Mouse (Mus musculus): Measurements from ENCODE around the gene Ifitm2. TPM values are rescaled to one million over a fixed set of nuclear protein-coding genes. Genes with fewer than 3 reads are reported as not detected.

Gene Ifitm2
- total RNA-seq, 2 experiments from 2014 or later: 42.2 to 82.6 TPM

DNA sequence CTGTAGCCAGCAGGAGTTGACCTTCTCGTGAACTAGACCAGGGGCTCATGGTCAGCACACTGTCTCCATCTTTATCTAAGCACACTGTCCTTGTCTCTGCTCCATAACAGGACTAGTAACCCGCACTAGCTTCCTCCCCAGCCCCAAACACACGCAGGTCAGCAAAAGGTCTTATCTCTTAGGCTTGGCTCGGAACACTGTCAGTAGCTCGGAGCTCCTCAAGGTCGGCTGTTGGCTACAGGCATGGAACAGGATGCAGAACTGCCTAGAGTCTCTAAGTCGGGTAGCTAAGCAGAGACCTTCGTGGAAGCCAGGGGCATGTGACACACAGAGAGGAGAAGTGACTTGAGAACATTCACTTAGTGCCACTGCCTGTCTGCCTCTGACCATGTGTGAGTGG, 7.6 kb downstream of the Ifitm2 start:
- DNase-seq: no peak
- no peak for TF ChIP-seq CTCF (IDR thresholded peaks at IDR 0.05)
- Histone ChIP-seq H3K4me3 (no peak overlapping the region), H3K27ac (peak overlapping the region; percentile 92)
- intact Hi-C loops (cut with DNase I): no loop called here

DNA sequence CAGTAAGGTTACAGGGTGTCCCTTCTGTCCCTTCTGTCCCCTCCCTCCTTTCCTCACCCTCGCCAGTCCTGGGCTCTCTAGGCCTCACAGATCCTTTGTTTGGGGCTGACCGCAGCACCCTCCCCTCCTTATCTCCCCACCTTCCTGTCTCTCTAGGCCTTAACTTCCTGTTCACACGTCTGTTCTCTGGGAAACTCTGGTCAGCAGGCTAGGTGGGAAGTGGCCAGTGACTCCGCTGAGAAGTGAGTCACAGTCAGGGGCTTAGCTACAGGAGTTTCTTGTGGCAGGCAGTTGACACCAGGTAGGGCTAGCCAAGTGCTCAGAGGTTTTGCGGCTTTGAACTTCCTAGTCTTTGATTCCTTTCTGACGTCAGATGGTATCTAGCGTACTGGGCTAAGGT, 8.8 kb downstream of the Ifitm2 start:
- Histone ChIP-seq H3K4me3 (no peak overlapping the region), H3K27ac (peak overlapping the region; percentile 92)
- no peak for TF ChIP-seq CTCF (IDR thresholded peaks at IDR 0.05)
- no peak for DNase-seq
- intact Hi-C loops (cut with DNase I): no loop called here

DNA sequence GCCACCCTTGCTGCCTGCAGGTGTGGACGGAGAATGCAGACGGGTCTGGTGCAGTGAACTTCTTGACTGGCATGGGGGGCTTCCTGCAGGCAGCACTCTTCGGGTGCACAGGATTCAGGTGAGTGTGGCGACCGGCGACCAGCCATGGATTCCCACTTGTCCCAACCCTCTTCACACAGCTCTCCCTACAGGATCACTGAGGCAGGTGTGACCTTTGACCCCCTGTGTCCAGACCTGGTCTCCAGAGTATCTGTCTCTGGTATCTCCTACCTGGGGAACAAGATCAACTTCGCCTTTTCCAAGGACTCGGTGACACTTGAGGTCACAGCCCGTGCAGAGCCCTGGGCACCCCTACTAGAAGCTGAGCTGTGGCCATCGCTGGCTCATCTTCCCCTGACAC, 9.5 kb downstream of the Ifitm2 start:
- no peak for TF ChIP-seq CTCF (IDR thresholded peaks at IDR 0.05)
- DNase-seq: no peak
- H3K27ac ChIP-seq: peak overlapping the region; percentile 92
- intact Hi-C loops (cut with DNase I): no loop called here
- no peak overlapping the region for H3K4me3 ChIP-seq

DNA sequence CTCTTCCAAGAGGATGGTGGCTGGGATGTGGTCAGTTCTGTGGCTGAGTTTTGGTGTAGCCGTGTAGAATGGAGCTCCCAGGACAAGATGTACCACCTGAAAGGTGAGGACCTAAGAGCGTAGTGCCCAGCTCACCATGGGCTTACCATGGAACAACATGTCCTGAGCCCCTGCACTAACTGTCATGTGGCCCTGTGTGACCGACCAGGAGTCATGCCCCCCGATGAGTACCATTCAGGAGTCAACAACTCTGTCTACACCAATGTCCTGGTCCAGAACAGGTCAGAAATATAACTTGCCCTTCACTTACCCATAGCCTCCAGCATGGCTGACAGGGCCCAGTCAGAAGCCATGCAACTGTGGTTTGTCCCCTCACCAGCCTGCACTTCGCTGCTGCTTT, 10.5 kb downstream of the Ifitm2 start:
- TF ChIP-seq CTCF (IDR thresholded peaks at IDR 0.05): no peak
- DNase-seq: no peak
- H3K27ac ChIP-seq: no peak overlapping the region
- intact Hi-C loops (cut with DNase I): no loop called here
- no peak overlapping the region for H3K4me3 ChIP-seq

DNA sequence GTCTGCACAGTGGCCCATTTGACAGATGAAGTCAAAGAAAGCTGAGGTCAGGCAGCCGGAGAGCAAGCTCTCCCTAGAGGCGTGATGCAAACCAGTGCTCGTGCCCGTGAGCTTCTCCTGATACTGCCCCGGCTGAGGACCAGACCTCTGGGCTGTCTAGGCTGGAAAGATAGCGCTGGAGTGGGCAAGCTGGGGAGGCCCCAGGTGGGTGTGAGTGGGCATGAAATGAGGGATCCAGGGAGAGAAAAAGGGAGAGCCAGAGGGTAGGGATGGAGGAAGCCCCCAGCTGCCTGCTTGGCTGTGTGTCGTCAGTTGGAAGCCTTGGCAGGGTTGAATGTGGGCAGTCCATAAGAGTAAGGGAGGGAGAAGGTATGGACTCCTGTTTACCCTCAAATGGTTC, 11.6 kb downstream of the Ifitm2 start:
- TF ChIP-seq CTCF (IDR thresholded peaks at IDR 0.05): no peak
- intact Hi-C loops (cut with DNase I): no loop called here
- DNase-seq: no peak

DNA sequence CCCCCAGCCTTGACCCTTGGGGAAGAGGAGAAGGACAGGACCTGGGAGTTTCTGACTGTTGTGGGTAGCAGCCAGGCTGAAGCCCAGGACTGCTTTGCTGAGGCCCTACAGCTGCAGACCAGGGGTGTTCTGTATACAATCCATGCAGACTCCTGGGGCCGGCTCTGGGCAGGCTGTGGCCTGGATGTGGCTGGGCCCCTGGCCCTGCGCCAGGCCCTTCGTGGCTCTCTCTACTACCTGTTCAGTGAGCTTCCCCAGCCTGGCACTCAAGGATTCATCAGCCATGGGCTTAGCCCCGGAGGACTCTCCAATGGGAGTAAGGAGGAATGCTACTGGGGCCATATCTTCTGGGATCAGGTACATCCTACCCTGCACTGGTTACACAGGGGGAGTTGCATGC, 12.4 kb downstream of the Ifitm2 start:
- intact Hi-C loops (cut with DNase I): no loop called here
- TF ChIP-seq CTCF (IDR thresholded peaks at IDR 0.05): no peak
- Histone ChIP-seq H3K4me3 (peak overlapping the region; percentile 80; the same call in 1 of the 2 replicates), H3K27ac (peak overlapping the region; percentile 97)
- DNase-seq: no peak

More for the DNA sequence above, 11.6 kb downstream of the Ifitm2 start:
- H3K27ac ChIP-seq: peak overlapping the region; percentile 97; the same call in 1 of the 2 replicates
- no peak overlapping the region for H3K4me3 ChIP-seq

DNA sequence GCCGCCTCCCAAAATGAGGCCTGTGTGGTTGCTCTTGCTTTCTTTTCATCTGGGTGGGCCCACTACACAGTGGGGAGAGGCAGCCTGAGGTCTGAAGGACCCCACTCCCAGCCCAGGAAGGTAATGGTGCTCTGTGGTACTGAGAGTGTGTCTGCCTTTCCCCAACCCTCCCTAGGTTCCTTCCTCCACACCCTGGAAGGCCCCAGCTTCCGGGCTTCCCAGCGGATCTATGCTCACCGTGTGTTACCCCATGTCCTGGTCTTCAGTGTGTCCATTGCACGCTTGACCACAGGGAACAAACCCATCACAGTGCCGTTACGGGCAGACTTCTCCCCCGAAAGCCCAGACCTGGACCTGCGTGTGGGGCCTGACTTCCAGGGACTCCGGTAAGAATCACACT, 13.0 kb downstream of the Ifitm2 start:
- no peak for TF ChIP-seq CTCF (IDR thresholded peaks at IDR 0.05)
- Histone ChIP-seq H3K27ac (peak overlapping the region; percentile 97), H3K4me3 (peak overlapping the region; percentile 80)
- intact Hi-C loops (cut with DNase I): no loop called here
- DNase-seq: no peak

DNA sequence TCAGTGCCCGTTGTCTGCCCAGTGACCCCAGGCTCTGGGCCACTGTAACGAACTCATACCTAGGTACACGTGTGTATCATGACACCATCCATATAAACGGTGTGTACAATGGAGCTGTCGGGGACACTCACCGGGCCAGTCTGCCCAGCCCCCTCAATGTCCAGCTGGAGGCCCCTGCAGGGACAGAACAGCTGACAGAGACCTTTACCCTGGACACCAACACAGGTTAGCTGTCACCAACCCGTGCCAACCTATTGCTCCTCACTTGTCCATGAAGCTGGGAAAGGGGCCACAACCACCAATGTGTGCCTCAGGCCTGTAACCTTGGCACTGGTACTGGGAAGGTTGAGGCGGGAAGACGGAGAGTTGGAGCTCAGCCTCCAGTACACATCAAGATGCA, 13.4 kb downstream of the Ifitm2 start:
- peak overlapping the region; percentile 97 for H3K27ac ChIP-seq
- DNase-seq: no peak
- intact Hi-C loops (cut with DNase I): no loop called here
- peak overlapping the region; percentile 80 for H3K4me3 ChIP-seq
- no peak for TF ChIP-seq CTCF (IDR thresholded peaks at IDR 0.05)

DNA sequence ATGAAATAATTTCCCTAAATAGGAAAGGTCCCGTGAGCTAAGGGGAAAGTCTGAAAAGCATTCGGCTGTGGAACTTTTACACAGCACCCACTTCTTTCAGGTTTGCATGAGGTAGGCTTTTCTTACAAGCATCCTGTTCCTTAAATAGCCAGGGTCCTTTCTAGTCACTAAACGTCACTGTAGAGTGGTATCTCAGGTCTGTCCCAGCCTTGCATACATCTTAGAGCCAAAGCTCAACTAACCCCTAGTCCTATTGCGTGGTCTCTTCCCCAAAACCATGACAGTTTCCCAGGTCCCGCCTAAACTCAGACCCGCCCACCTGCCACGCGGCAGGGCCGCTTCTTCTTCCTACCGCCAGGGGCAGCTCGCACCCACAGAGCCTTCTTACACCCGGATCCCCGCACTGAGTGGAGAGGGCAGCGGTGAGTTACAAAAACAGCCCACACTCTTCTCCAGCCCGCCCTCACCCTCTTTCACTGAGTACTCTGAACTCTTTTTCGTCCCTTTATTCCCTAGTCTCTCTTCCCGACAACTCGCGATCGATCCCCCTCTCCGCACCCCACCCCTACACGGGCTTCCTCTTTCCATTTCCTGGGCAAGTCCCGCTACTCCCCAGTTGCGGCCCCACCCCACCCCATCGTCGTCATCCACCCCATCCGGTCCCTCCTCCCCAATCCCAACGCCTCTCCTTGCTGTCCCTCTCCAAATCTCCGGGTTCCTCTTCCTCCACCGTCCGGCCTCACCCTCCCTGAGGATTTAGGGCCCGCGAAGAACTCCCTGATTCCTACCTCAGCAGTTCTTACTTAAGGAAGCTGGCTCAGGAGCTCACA, 14.3 kb downstream of the Ifitm2 start, which contains the start of gene Pgghg:
Gene Pgghg (plus strand): TSS at position 170 of the 830 bp plus-strand sequence.
- intact Hi-C loops (cut with DNase I): loop anchor here (2.0 kb wide), 1 partner anchor 69 kb away; the partner anchor contains the start of gene Ifitm3
- TF ChIP-seq CTCF (IDR thresholded peaks at IDR 0.05): peak; percentile 91
- Histone ChIP-seq H3K27ac (peak within 1 kb of the TSS; percentile 97), H3K4me3 (peak within 1 kb of the TSS; percentile 80)
- DNase-seq: peak; percentile 92

DNA sequence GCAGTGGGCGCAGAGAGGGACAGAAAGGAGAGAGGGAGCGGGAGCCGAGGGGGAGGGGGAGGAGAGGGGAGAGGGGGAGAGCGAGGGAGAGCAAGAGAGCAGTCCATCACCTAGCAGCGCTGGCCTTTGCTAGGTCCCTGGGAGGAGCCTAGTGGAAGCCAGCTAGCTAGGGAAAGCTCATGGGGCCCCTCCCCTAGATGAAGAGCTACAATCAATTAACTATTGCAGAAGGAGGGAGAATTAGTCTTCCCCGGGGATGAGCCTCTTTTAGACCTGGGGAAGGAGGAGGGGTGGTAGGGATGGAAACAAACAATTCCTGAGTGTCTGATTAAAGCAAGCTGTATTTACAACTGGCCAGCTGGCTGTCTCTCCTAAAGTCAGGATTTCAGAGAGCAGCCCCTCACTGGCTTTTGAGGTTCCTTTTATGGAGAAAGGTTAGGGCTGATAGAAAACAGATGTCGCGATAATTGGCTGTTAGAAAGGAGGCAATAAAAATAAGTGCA, 16.1 kb downstream of the Ifitm2 start:
- Histone ChIP-seq H3K4me3 (no peak overlapping the region), H3K27ac (peak overlapping the region; percentile 97)
- peak; percentile 56 for DNase-seq
- intact Hi-C loops (cut with DNase I): loop anchor here (2.0 kb wide), 1 partner anchor 71 kb away; the partner anchor contains the start of gene Ifitm3
- no peak for TF ChIP-seq CTCF (IDR thresholded peaks at IDR 0.05)

DNA sequence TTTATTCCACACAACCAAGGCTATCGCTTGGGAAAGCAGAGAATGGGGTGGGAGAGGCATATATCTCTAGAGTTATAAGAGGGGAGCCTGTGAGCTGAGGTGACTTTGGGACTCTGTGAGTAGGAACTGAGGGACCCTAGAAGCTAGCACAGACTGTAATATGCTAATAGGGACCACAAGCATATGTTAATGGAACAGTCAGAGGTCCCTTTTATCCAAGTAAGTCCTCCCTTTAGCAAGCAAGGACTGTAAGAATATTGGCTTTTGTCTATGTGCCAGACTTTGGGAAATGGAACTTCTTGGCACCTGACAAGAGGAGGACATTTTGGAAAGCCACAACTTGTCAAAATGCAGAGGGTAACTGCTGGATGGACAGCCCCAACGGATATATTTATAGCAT, 16.9 kb downstream of the Ifitm2 start:
- intact Hi-C loops (cut with DNase I): no loop called here
- Histone ChIP-seq H3K4me3 (no peak overlapping the region), H3K27ac (peak overlapping the region; percentile 97; the same call in 1 of the 2 replicates)
- no peak for DNase-seq
- no peak for TF ChIP-seq CTCF (IDR thresholded peaks at IDR 0.05)

DNA sequence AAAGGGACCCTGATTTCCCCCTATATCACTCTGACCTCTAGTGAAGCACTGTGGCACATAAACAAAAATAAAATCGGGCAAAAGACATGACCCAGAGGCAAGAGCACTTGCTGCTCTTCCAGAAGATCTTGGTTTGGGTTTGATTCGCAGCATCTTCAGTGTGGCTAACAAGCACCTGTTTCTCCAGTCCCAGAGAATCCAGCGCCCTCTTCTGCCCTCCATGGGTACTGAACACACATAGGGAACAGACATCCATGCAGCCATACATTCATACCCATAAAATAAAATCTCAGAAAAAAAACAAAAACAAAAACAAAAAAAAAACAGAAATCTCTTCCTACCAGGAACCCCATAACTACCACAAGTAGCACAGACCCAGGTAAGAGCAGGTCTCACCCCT, 17.4 kb downstream of the Ifitm2 start:
- no peak for DNase-seq
- TF ChIP-seq CTCF (IDR thresholded peaks at IDR 0.05): peak; percentile 17; the same call in 1 of the 2 replicates
- Histone ChIP-seq H3K4me3 (no peak overlapping the region), H3K27ac (no peak overlapping the region)
- intact Hi-C loops (cut with DNase I): no loop called here

DNA sequence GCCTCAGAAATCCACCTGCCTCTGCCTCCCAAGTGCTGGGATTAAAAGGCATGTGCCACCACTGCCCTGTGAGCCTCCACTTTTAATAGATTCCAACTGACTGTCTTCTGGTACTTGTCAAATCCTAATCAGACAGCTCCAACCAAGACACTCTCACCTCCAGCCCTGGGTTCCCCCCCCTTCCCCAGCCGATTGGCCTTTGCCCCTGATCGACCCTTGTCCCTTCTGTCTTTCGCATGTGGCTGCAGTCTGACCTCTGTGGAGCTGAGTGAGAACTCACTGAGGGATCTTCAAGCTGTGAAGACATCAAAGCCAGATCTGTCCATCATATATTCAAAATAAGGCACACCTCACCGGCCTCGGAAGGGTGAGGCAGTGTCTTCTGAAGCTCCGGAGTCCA, 28.6 kb downstream of the Ifitm2 start:
- intact Hi-C loops (cut with DNase I): no loop called here
- DNase-seq: no peak
- TF ChIP-seq CTCF (IDR thresholded peaks at IDR 0.05): no peak
- H3K4me3 ChIP-seq: no peak overlapping the region
- no peak overlapping the region for H3K27ac ChIP-seq
